Mouse (Mus musculus) liver, embryonic 11.5 days (tissue): ENCODE results near the gene Dok7. TPM values are rescaled to one million over a fixed set of nuclear protein-coding genes. Genes with fewer than 3 reads are reported as not detected.
A peak's percentile ranks its signal among the peaks of the same experiment; 100 is the strongest.

Experiments used
- ATAC-seq: fragments of 200-750 bp; cut with Nextera tagmentation; replicated peaks from 2 replicates; pipeline ENCODE4 v1.8.0; 2017; ENCODE audit warnings: moderate number of reproducible peaks, mild to moderate bottlenecking, moderate TSS enrichment, moderate library complexity; ENCODE audit not compliant: low FRiP score
- DNase-seq: peaks from one replicate; pipeline ENCODE4 v3.0.0-alpha.2; 2017; ENCODE audit warnings: low spot score
- H3K27ac ChIP-seq: fragments of 300-500 bp; sonication (generic); 2 replicates; pipeline ENCODE4 v1.5.1; 2014; ENCODE audit warnings: mild to moderate bottlenecking, low read depth, low read length, control low read depth
- H3K27me3 ChIP-seq: fragments of 300-500 bp; sonication (generic); replicated peaks from 2 replicates; pipeline ENCODE4 v1.6.1; 2014; ENCODE audit warnings: low read length, mixed read lengths; ENCODE audit not compliant: control insufficient read depth, insufficient read depth
- H3K36me3 ChIP-seq: fragments of 300-500 bp; sonication (generic); 2 replicates; pipeline ENCODE4 v1.6.1; 2014; ENCODE audit warnings: mild to moderate bottlenecking, low read length, moderate library complexity, mixed read lengths; ENCODE audit not compliant: control insufficient read depth, insufficient read depth
- H3K4me1 ChIP-seq: fragments of 300-500 bp; sonication (generic); replicated peaks from 2 replicates; pipeline ENCODE4 v1.6.1; 2014; ENCODE audit warnings: low read length, mixed read lengths; ENCODE audit not compliant: control insufficient read depth, insufficient read depth
- H3K4me2 ChIP-seq: fragments of 300-500 bp; sonication (generic); 2 replicates; pipeline ENCODE4 v1.6.1; 2014; ENCODE audit warnings: mild to moderate bottlenecking, control low read depth, moderate library complexity
- H3K4me3 ChIP-seq: fragments of 300-500 bp; sonication (generic); 2 replicates; pipeline ENCODE4 v1.5.1; 2014; ENCODE audit warnings: low read depth, low read length, control low read depth
- H3K9ac ChIP-seq: fragments of 300-500 bp; sonication (generic); 2 replicates; pipeline ENCODE4 v1.6.1; 2014; ENCODE audit warnings: low read depth, low read length, control low read depth
- H3K9me3 ChIP-seq: fragments of 300-500 bp; sonication (generic); 2 replicates; pipeline ENCODE4 v1.6.1; 2016; ENCODE audit warnings: low read length, inconsistent platforms, mixed read lengths; ENCODE audit not compliant: control insufficient read depth
- WGBS: fragments of 180-500 bp; shearing (Covaris S2); extraction: QIAGEN DNeasy Blood & Tissue Kit; methylation state at CpG from one replicate; pipeline ENCODE4 v1.1.7; 2014; 5-methylcytosine and 5-hydroxymethylcytosine counted together
- microRNA-seq: library from miRNA; unstranded; fragments of <30 nt; microRNA quantifications from one replicate; pipeline ENCODE4, GENCODE M21; 2017; ENCODE audit warnings: borderline number of aligned reads
- polyA plus RNA-seq: library from polyadenylated mRNA; unstranded; fragments of >200 nt; fragmentation: Nextera tagmentation; extraction: Ambion mirVana; gene quantifications from 2 replicates; pipeline ENCODE4 v1.2.1, GENCODE M21; 2014

Dok7 gene
- polyA plus RNA-seq, 1 experiment from 2014 or later = 0.29 TPM

DNA sequence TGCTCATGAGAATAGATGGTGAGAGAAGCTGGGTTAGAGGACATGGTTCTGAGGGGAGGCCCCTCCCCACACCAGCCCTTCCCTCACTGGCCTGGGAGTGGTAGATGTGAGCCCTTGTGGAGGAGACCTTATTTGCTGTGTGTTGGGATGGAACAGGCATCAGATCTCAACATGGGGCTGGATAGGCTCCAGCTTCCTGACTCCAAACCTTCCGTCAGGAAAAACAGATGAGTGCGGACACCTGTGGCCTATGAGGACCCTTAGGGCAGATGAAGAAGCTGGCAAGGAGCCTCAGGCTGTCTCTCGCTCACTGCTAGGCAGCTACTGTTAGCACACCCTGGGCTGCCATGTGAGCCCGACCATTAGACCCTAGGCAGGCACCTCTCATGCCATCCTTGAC, 76.9 kb downstream of the Dok7 start:
- Histone ChIP-seq H3K36me3 (no peaks in the 10 kb centered on the region), H3K4me2 (no peak overlapping the region), H3K9me3 (no peaks in the 10 kb centered on the region), H3K9ac (no peak overlapping the region), H3K27ac (no peak overlapping the region), H3K27me3 (no peaks in the 10 kb centered on the region), H3K4me1 (no peaks in the 10 kb centered on the region; the same call in 1 of the 2 replicates), H3K4me3 (no peak overlapping the region)
- DNase-seq (no peak), ATAC-seq (no peak)
- WGBS = 84% methylated on average over 4 of the region's 4 CpGs

DNA sequence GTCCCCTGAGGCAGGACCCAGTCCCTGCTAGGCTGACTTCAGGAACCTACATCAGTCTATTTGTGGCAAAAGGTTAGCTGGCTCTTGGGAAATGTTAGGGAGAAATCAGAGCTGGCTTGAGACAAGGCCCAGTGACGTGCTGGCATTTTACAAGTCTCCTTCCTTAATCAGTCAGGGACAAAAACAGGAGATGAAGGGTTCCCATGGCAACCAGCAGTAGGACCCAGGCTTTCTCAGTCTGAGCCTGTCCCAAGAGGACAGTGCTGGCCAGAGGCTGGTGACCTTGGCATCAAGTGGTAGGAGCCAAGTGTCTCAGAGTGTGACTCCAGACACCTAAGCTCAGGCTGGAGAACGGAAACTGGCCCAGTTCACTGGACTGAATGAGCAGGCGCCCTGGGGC, 77.7 kb downstream of the Dok7 start:
- Histone ChIP-seq H3K9ac (no peak overlapping the region), H3K27me3 (no peaks in the 10 kb centered on the region; the same call in 1 of the 2 replicates), H3K4me2 (no peak overlapping the region), H3K4me1 (no peaks in the 10 kb centered on the region; the same call in 1 of the 2 replicates), H3K27ac (no peak overlapping the region), H3K36me3 (no peaks in the 10 kb centered on the region), H3K9me3 (no peaks in the 10 kb centered on the region), H3K4me3 (no peak overlapping the region)
- WGBS = 70% methylated on average over 3 of the region's 3 CpGs
- ATAC-seq (no peak), DNase-seq (no peak)

DNA sequence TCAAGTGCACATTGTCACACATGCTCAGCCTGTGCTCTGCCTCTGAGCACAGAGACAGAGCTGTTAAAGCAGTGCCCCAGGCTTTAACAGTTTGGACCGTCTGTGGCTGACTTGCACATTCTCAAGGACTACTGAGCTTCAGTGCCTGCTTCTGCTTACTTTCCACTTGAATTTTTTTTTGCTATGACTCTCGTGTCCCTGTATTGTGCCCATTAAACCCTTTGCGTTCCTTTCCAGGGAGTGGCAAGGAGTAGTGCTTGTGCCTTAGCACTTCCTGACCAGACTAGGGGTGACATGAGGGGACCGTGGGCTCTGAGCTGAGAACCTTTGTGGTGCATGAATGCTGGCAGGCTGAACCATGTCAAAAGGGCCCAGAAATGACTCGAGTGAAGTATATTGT, 79.3 kb downstream of the Dok7 start:
- 72% methylated on average over 5 of the region's 5 CpGs for WGBS
- Histone ChIP-seq H3K27me3 (no peaks in the 10 kb centered on the region; the same call in 1 of the 2 replicates), H3K27ac (no peak overlapping the region), H3K9ac (no peak overlapping the region), H3K4me3 (no peak overlapping the region), H3K36me3 (no peaks in the 10 kb centered on the region), H3K4me1 (no peaks in the 10 kb centered on the region; the same call in 1 of the 2 replicates), H3K9me3 (no peaks in the 10 kb centered on the region), H3K4me2 (no peak overlapping the region)
- DNase-seq = no peak
- ATAC-seq = no peak

Small RNA genes lying within 50 kb of the gene (microRNA-seq; reads per million reads assigned to microRNA genes)
- 8.1 reads per million, percentile 20 among the genes with 10 or more reads in this experiment for gene Mir3097

Other genes with a start within 250 kb of the Dok7 start
- gene Msantd1, start 148.8 kb upstream of the Dok7 start, polyA plus RNA-seq = 0.48 and 0.95 TPM in 2 replicates
- gene Rgs12, start 107.3 kb upstream of the Dok7 start, polyA plus RNA-seq = 38.8 and 39.3 TPM in 2 replicates
- 33.7 and 38.0 TPM in 2 replicates for gene Hgfac, start 15.3 kb upstream of the Dok7 start, polyA plus RNA-seq
- gene Lrpap1, start 49.0 kb downstream of the Dok7 start, polyA plus RNA-seq = 97.9 and 103 TPM in 2 replicates
- 0.05 TPM in 1 of 2 replicates, not detected in the other for gene Adra2c, start 221.6 kb downstream of the Dok7 start, polyA plus RNA-seq